Mouse (Mus musculus): ENCODE measurements around the gene Ceacam15.
"Not testable (repeated sequence)": the region's sequence is repeated elsewhere in the genome, so short reads cannot be mapped to it uniquely, and the experiment has no call there.

The Ceacam15 gene

GRCm38 (mm10) chr7:16675605-16676004, at the start of gene Ceacam15:
Ceacam15 (minus strand) TSS chr7:16675705.
- DNase-seq (ENCODE audit: low spot score) = no peak

- not testable (repeated sequence) for DNase-seq (ENCODE audit: low spot score)
Observed at GRCm38 (mm10) chr7:16722490-16722889, 47.0 kb upstream of the Ceacam15 start.

GRCm38 (mm10) chr7:16721629-16722028, 46.1 kb upstream of the Ceacam15 start, which contains the start of gene Ceacam9:
Ceacam9 (plus strand) TSS chr7:16721929.
- DNase-seq (ENCODE audit: low spot score) = no peak

GRCm38 (mm10) chr7:16716456-16717152, 41.1 kb upstream of the Ceacam15 start:
- not testable (repeated sequence) for DNase-seq (ENCODE audit: low spot score)

DNA sequence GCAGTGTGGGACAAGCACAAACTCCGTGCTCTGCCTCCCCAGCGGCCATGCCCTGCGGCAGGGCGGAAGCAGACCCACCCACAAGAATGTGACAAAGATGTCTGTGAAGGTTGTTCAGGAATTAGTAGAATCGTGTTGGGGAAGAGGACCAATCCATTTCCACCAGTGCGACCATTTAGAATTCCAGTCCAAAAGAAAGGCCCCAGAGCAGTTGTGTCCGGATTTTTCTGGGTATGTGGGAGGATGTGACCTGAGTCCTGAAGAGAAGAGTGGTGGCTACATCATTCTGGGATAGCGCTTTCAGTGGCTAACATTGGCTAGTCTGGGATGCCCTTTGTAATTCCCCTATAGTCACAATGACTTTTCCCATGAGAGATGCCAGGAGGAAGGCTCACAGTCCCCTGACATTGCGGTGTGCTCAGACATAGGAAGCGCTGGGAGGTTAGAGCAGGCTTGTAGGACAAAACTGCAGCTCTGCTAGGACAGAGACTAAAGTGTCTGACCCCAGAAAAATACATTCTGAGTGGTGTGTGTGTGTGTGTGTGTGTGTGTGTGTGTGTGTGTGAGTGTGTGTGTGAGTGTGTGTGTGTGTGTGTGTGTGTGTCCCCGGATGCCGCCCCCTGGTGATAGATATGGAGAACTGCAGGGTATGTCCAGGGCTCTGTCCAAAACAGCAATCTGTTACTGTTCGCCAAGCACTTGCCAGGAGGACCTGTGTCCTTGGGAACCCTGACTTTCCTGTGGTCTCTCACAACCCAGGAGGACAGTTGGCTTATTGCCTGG, 37.3 kb upstream of the Ceacam15 start:
- DNase-seq (ENCODE audit: low spot score) = no peak

DNA sequence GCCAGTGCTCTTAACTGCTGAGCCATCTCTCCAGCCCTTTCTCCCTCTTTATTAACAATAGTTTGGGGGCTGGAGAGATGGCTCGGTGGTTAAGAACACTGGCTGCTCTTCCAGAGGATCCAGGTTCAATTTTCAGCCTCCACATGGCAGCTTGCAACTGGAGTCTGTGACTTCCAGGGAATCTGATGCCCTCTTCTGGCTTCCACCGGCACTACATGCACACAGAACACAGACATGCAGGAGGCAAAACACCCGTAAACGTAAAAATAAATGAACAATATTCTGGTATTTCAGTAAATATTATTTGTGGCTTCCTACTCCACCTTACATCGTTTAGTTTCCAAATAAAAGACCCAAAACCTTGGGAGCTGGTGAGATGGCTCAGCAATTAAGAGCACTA, 35.1 kb upstream of the Ceacam15 start:
- no peak for DNase-seq (ENCODE audit: low spot score)

GRCm38 (mm10) chr7:16708244-16708643, 32.7 kb upstream of the Ceacam15 start:
- DNase-seq (ENCODE audit: low spot score) = no peak

DNA sequence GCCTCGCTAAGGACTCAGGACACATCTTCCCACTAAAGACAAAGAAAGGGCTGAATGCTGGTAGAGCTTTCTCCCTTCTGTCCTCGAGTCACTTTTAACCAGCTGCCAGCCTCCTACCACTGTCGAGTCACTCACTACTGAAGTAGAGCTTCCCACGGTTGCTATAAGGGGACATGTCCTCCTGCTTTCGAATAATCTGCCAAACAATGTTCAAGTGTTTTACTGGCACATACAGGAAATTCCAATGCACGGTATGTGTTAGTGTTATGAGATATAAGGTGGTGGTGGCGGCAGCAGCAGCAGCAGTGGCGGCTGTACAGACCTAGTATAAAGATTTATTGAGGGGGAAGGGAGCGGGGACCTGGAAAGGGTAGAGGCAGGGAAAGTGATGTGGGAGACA, 30.9 kb upstream of the Ceacam15 start:
- no peak for DNase-seq (ENCODE audit: low spot score)

DNA sequence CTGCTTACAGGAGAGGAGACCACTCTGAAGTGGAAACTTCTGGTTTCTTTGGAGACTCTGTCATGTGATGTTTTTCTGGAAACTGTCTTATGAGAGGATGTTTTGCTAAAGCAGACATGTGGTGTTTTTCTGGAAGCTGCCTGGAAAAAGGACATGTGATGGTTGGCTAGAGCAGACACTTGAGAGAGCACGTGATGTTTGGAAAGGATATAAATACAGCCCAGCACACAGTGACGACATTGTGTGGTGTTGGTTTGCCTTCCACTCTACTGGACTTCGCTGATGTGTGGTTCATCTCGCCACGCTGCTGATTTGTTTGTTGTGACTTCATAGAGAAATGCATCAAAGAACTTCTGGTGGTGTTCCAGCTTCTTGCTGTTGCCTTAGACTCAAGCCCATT, 25.1 kb upstream of the Ceacam15 start:
- DNase-seq (ENCODE audit: low spot score) = no peak

- DNase-seq (ENCODE audit: low spot score) = no peak
Observed at GRCm38 (mm10) chr7:16699042-16699441, 23.5 kb upstream of the Ceacam15 start.

- DNase-seq (ENCODE audit: low spot score) = no peak
Observed at GRCm38 (mm10) chr7:16695025-16695424, 19.5 kb upstream of the Ceacam15 start.

DNA sequence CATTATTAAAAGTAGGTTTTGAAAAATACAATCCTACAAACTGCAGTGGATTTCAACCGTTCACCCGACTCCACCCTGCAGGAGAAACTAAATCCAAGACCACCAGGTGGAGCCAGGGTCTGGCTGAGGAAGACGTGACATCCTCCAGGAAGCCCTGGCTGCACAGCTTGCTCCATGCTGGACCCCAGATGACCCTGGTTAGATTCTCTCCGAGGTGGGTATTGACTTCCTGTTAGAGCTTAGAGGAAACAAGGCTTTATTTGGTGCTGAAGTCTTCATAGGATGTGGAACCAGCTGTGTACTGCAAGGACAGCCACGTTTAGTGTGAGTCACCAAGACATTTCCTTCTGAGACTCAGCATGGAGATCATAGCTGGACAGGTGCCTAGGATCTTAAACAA, 13.7 kb upstream of the Ceacam15 start:
- DNase-seq (ENCODE audit: low spot score) = no peak

DNA sequence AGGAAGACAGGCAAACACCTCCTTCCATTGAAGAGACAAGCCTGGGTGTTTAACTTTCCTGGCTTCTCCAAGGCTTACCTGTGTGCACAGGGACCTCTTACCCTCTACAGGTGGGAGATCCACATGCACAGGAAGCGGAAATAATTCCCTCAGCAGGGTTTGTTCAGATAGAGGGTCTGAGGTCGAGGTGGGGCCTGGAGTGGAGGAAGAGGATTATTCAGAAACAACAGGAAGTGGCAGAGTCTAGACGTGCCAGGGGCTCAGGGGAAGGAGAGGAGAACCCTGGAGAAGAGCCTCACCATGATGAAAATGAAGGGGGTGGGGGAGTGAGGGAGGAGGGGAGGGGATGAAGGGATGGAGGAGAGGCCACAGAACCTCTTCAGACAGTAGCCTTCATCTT, 4.7 kb upstream of the Ceacam15 start:
- DNase-seq (ENCODE audit: low spot score) = not testable (repeated sequence)

- DNase-seq (ENCODE audit: low spot score) = not testable (repeated sequence)
Observed at GRCm38 (mm10) chr7:16674699-16675098, 806 bp downstream of the Ceacam15 start.

- DNase-seq (ENCODE audit: low spot score) = no peak
Observed at GRCm38 (mm10) chr7:16673823-16674222, 1.7 kb downstream of the Ceacam15 start.

- not testable (repeated sequence) for DNase-seq (ENCODE audit: low spot score)
Observed at GRCm38 (mm10) chr7:16668331-16668930, 7.1 kb downstream of the Ceacam15 start.

DNA sequence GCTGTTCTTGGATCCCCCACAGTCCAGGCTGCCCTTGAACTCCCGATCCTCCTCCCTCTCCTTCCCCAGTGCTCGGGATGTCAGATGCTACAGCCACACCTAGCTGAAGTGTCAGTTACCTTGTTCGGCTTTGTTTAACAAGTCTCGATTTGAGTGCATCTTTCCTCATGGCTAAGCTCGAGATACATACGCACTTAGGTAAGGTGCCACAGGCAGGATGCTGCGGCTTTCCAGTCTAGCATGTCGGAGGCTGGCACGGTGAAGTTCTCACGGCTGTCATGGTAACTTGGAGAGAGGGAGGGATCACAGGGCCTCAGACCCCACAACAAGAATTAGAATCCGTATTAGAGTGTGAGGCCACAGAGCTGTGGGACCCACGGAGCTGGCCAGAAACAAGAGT, 31.2 kb downstream of the Ceacam15 start:
- DNase-seq (ENCODE audit: low spot score) = no peak

- DNase-seq (ENCODE audit: low spot score) = not testable (repeated sequence)
Observed at GRCm38 (mm10) chr7:16643106-16643505, 32.4 kb downstream of the Ceacam15 start.

GRCm38 (mm10) chr7:16639028-16639427, 36.5 kb downstream of the Ceacam15 start:
- no peak for DNase-seq (ENCODE audit: low spot score)

GRCm38 (mm10) chr7:16635116-16635515, 40.4 kb downstream of the Ceacam15 start:
- no peak for DNase-seq (ENCODE audit: low spot score)

DNA sequence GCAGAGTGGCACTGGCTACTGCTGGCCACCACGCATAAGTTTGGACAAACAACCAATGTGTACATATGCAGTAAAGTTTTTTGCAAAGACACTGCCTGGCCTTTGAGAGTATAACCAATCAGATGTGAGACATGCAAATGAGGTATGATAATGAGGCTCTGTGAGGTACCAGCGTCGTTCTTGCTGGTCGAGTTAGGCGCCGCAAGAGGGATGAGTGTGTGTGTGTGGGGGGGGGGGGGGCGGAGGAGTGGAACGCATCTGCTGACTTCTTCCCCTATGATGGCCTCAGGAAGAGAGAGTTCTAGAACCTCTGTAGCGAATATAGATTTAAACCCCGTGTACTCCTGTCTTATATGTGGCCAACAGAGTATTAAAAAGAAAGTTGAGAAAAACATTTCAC, 41.6 kb downstream of the Ceacam15 start:
- not testable (repeated sequence) for DNase-seq (ENCODE audit: low spot score)

DNA sequence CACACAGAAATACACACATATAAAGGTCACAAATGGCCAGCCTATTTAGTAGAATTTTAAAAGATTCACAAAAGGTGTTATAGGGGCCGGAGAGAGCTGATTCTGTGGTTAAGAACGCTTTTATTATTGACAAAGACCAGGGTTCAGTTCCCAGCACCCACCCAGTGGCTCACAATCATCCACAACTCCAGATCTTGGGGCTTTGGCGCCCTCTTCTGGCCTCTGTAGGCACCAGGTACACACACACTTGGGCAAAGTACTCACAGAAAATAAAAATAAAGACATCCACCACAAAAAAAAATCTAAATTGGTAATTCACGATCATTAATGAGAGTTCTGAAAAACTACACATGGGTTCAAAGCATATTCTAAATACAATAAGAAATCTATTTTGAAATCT, 43.6 kb downstream of the Ceacam15 start:
- no peak for DNase-seq (ENCODE audit: low spot score)

DNA sequence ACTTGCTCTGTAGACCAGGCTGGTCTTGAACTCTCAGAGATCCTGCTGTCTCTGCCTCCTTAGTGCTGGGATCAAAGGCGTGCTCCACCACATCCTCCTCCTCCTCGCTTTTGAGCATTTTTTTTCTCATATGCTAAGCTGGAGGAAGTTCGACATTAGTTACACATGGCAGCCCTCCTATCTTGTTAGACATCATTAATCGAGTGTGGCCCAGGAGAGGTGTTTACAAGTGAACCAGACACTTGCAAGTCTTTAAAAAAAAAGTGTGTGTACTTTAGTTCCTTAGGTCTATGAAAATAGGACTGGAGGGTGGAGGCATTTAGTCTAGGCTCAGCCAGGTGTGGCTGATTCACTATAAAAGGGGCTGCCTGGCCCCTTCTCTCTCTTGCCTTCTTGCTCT, 44.5 kb downstream of the Ceacam15 start:
- no peak for DNase-seq (ENCODE audit: low spot score)

All from ovary, postnatal 10 days (tissue).